Mouse (Mus musculus): ENCODE measurements at regions not wholly inside any gene's neighbourhood (a gene's known extent, or its start where the extent isn't known, plus 50 kb on each side); places are given as distances from the start of the nearest gene placed in this dataset.

DNA sequence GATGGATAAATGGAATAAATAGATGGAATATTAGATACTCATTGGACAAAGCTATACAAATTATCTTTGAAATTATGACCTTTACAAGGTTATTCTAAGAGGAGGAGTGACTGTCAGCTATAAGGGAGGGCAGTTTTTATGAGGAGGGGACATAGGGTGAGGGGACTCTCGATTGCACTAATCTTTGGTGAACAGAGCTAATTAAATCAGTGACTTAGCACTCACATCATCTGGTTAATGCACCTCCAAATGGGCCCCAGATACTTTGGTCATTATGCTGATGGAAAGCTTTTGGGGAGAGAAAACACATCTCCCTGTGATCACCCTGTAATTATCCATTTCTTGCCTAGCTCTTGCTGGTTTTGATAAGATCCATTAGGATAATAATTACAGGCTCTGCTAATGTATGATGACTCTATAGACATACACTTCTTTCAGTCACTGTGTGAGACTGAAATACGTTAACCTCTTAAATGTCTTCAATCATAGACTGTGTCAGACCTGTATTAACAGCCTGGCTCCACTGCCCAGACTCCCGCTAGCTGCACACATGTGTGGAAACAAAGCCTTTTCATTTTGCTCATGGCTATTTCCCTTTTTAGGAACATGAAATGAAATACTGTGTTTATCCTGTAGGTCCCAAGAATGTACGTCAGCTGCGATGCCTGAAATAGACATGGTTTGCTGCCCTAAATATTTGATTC is 229.2 kb upstream of the Trib2 start:
- no peak overlapping the region for H3K4me2 ChIP-seq (ENCODE audit: low read length)
- no peak overlapping the region for H3K4me3 ChIP-seq (ENCODE audit: low read depth, low read length)
- no peaks in the 10 kb centered on the region for H3K9me3 ChIP-seq (replicated peaks; ENCODE audit: control insufficient read depth, low read length)
- H3K27ac ChIP-seq (ENCODE audit: low read depth, low read length): no peak overlapping the region
- H3K4me1 ChIP-seq (ENCODE audit: control insufficient read depth, insufficient read depth, low read length): no peaks in the 10 kb centered on the region
- DNase-seq (ENCODE audit: low spot score): peak; percentile 49
- H3K36me3 ChIP-seq (ENCODE audit: control insufficient read depth, insufficient read depth, low read length): no peaks in the 10 kb centered on the region
- H3K9ac ChIP-seq (ENCODE audit: low read length): no peak overlapping the region
- 39% methylated on average over 5 of the region's 5 CpGs for WGBS
- ATAC-seq: peak; percentile 85
- H3K27me3 ChIP-seq (replicated peaks; ENCODE audit: control insufficient read depth, insufficient read depth, low read length): no peaks in the 10 kb centered on the region

DNA sequence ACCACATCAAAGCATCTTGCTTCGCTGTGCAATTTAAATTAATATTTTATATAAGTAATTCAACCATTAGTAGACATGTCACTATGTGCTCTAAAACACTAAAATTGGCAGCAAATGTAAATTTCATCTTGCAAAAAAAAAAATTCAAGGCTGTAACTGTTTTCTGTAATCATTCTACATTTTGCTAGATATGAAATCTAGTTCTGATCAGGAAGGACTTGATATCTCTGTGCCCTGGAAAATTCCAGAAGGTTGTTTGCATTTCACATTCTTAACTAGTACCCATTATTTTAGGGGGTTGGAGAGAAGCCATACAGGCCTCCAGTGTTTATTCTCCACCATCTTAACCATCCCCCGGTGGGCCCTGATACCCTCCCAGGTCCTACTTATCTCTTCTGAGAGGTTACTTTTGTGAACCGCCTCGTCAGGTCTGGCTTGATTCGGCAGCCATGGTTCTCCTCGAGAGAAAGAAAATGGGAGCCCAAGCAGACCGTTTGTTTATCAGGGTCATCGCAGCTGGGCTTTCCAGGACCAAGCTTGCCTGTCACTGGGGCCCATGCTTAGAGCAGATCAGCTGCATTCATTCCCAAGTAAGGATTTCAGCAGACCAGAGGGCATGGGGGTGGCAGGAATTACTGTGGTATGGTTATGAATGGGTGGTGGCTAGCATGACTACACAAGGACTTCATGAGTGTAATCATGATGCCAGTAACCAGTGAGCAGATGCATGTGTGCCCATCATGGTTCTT is 226.9 kb upstream of the Trib2 start:
- H3K4me3 ChIP-seq (ENCODE audit: low read depth, low read length): no peak overlapping the region
- WGBS: 89% methylated on average over 8 of the region's 8 CpGs
- no peak overlapping the region for H3K9ac ChIP-seq (ENCODE audit: low read length)
- no peaks in the 10 kb centered on the region for H3K36me3 ChIP-seq (ENCODE audit: control insufficient read depth, insufficient read depth, low read length)
- H3K4me2 ChIP-seq (ENCODE audit: low read length): no peak overlapping the region
- no peaks in the 10 kb centered on the region for H3K9me3 ChIP-seq (replicated peaks; ENCODE audit: control insufficient read depth, low read length)
- ATAC-seq (no peak), DNase-seq (ENCODE audit: low spot score) (no peak)
- no peak overlapping the region for H3K27ac ChIP-seq (ENCODE audit: low read depth, low read length)
- H3K27me3 ChIP-seq (replicated peaks; ENCODE audit: control insufficient read depth, insufficient read depth, low read length): no peaks in the 10 kb centered on the region
- no peaks in the 10 kb centered on the region for H3K4me1 ChIP-seq (ENCODE audit: control insufficient read depth, insufficient read depth, low read length)

DNA sequence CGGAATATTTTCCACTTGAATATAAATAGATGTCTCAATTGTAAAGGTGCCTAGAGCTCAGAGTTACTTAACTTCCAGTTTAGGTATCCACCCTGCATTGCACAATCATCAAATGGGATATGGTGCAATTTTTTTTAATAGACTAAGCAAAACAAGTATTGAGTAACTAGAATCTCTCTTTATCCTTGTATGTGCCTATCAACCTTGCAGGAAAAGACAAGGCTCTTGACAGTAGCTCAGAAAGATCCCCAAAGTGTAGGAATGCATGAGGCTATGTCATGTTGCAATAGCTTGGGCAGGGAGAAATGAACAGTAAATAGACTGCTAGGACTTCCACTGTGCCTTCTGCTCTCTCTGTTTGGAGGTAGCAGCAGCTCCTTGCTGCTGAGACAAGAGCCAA is 225.6 kb upstream of the Trib2 start:
- H3K27me3 ChIP-seq (replicated peaks; ENCODE audit: control insufficient read depth, insufficient read depth, low read length): no peaks in the 10 kb centered on the region
- H3K9me3 ChIP-seq (replicated peaks; ENCODE audit: control insufficient read depth, low read length): no peaks in the 10 kb centered on the region
- no peak overlapping the region for H3K27ac ChIP-seq (ENCODE audit: low read depth, low read length)
- H3K4me1 ChIP-seq (ENCODE audit: control insufficient read depth, insufficient read depth, low read length): no peaks in the 10 kb centered on the region
- H3K36me3 ChIP-seq (ENCODE audit: control insufficient read depth, insufficient read depth, low read length): no peaks in the 10 kb centered on the region
- no peak for DNase-seq (ENCODE audit: low spot score)
- 94% methylated on average over 1 of the region's 1 CpGs for WGBS
- no peak overlapping the region for H3K4me2 ChIP-seq (ENCODE audit: low read length)
- no peak for ATAC-seq
- no peak overlapping the region for H3K4me3 ChIP-seq (ENCODE audit: low read depth, low read length)
- H3K9ac ChIP-seq (ENCODE audit: low read length): no peak overlapping the region

DNA sequence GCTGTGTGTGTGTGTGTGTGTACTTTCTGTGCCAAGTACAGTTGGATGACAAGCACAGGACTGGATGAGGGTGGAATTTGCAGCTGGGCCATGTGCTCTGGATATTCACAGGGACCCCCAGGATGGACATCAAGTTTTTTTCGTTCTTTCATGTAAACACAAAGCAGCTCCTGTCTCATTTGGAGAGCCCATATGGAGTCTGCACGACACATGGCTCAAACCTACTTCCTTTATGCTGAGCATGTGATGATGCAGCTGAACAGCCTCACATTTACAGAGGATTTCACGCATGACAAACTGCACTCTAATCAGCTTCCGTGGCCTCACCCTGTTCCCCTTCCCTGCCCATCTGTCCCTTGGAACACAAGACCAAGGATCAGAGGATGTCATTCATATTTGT is 224.4 kb upstream of the Trib2 start:
- Histone ChIP-seq H3K4me1 (ENCODE audit: control insufficient read depth, insufficient read depth, low read length) (no peaks in the 10 kb centered on the region), H3K36me3 (ENCODE audit: control insufficient read depth, insufficient read depth, low read length) (no peaks in the 10 kb centered on the region), H3K9me3 (replicated peaks; ENCODE audit: control insufficient read depth, low read length) (no peaks in the 10 kb centered on the region), H3K27ac (ENCODE audit: low read depth, low read length) (no peak overlapping the region), H3K9ac (ENCODE audit: low read length) (no peak overlapping the region), H3K27me3 (replicated peaks; ENCODE audit: control insufficient read depth, insufficient read depth, low read length) (no peaks in the 10 kb centered on the region), H3K4me2 (ENCODE audit: low read length) (no peak overlapping the region), H3K4me3 (ENCODE audit: low read depth, low read length) (no peak overlapping the region)
- ATAC-seq (no peak), DNase-seq (ENCODE audit: low spot score) (peak; percentile 13)
- WGBS: 30% methylated on average over 4 of the region's 4 CpGs

DNA sequence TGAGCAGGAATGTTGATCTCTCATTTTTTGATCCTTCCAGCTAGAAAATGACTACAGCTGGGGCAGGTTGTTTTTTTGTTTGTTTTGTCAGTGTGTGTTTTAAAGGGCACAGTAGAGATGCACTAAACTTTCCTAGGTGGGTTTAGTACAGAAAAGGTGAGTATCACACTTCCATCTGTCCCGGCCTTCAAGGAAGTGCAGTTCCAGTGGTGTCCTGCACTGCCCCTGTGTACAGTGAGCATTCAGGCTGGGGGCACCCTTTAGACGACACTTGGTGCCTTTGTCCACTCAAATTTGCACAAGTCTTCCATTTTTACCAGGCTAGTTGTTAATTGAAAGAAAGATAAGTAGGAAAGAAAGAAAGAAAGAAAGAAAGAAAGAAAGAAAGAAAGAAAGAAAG is 218.8 kb upstream of the Trib2 start:
- Histone ChIP-seq H3K27ac (ENCODE audit: low read depth, low read length) (no peak overlapping the region), H3K36me3 (ENCODE audit: control insufficient read depth, insufficient read depth, low read length) (no peaks in the 10 kb centered on the region), H3K4me3 (ENCODE audit: low read depth, low read length) (no peak overlapping the region), H3K27me3 (replicated peaks; ENCODE audit: control insufficient read depth, insufficient read depth, low read length) (no peaks in the 10 kb centered on the region), H3K9me3 (replicated peaks; ENCODE audit: control insufficient read depth, low read length) (no peaks in the 10 kb centered on the region), H3K9ac (ENCODE audit: low read length) (no peak overlapping the region), H3K4me1 (ENCODE audit: control insufficient read depth, insufficient read depth, low read length) (no peaks in the 10 kb centered on the region), H3K4me2 (ENCODE audit: low read length) (no peak overlapping the region)
- 43% methylated on average over 2 of the region's 2 CpGs for WGBS
- DNase-seq (ENCODE audit: low spot score) (no peak), ATAC-seq (no peak)

DNA sequence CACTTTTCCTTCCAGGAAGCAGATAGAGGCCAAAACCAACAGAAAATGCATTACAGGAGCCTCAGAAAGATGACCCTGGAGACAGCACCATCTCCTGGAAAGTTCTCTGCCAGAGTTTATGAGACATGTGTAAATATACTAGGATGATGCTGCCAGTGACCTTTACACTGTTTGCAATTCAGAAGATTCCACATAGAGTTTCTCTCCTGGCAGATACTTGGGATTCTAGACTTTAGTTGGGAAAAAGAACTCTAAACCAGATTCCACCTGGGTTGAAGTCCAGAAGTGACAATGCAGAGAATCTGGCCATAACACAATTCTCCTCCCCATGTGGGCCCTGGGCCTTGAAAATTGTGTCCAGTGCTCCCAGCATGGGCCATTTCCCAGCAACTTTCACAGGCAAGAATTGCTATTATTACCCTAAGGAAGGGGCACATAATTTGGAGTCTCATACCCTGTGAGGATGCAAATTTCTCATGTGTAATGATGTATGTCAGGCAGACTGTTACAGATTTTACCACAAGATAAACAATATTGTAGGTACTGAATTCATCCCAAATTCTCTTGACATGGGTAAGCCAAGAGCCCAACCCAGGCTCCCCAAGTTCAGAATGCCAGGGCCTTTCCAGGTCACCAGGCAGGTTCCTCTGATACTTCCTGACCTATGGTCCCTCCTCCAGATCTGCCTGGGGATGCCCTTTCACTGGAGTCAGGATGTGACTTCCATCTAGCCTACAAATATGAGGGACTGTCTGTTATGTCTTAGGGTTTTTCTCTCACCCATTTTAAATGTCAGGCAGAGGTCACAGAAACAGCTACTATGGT is 218.2 kb upstream of the Trib2 start:
- Histone ChIP-seq H3K27ac (ENCODE audit: low read depth, low read length) (no peak overlapping the region), H3K9ac (ENCODE audit: low read length) (no peak overlapping the region), H3K4me3 (ENCODE audit: low read depth, low read length) (no peak overlapping the region), H3K27me3 (replicated peaks; ENCODE audit: control insufficient read depth, insufficient read depth, low read length) (no peaks in the 10 kb centered on the region), H3K9me3 (replicated peaks; ENCODE audit: control insufficient read depth, low read length) (no peaks in the 10 kb centered on the region), H3K4me2 (ENCODE audit: low read length) (no peak overlapping the region), H3K36me3 (ENCODE audit: control insufficient read depth, insufficient read depth, low read length) (no peaks in the 10 kb centered on the region), H3K4me1 (ENCODE audit: control insufficient read depth, insufficient read depth, low read length) (no peaks in the 10 kb centered on the region)
- DNase-seq (ENCODE audit: low spot score) (no peak), ATAC-seq (no peak)

DNA sequence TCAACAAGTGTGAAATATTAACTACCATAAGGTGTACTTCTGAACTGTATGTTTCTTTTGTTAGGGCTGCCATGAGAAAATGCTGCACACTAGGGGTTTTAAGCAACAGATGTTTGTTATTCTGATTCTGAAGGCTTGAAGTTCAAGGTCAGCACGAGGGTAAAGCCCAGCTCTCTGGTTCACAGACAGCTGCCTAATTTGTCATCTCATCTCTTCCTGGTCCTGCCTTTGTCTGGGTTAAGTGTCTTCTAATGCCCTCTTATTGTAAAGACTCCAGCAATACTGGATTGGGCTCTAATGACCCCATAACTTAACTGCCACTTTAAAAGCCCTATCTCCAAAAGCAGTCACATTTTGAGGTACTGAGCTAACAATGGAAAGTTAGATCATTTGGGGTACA is 209.9 kb upstream of the Trib2 start:
- 8% methylated on average over 1 of the region's 1 CpGs for WGBS
- DNase-seq (ENCODE audit: low spot score) (no peak), ATAC-seq (no peak)
- Histone ChIP-seq H3K27me3 (replicated peaks; ENCODE audit: control insufficient read depth, insufficient read depth, low read length) (no peaks in the 10 kb centered on the region), H3K4me2 (ENCODE audit: low read length) (no peak overlapping the region), H3K27ac (ENCODE audit: low read depth, low read length) (no peak overlapping the region), H3K9ac (ENCODE audit: low read length) (no peak overlapping the region), H3K4me1 (ENCODE audit: control insufficient read depth, insufficient read depth, low read length) (no peaks in the 10 kb centered on the region), H3K9me3 (replicated peaks; ENCODE audit: control insufficient read depth, low read length) (no peaks in the 10 kb centered on the region), H3K4me3 (ENCODE audit: low read depth, low read length) (no peak overlapping the region), H3K36me3 (ENCODE audit: control insufficient read depth, insufficient read depth, low read length) (no peaks in the 10 kb centered on the region)

DNA sequence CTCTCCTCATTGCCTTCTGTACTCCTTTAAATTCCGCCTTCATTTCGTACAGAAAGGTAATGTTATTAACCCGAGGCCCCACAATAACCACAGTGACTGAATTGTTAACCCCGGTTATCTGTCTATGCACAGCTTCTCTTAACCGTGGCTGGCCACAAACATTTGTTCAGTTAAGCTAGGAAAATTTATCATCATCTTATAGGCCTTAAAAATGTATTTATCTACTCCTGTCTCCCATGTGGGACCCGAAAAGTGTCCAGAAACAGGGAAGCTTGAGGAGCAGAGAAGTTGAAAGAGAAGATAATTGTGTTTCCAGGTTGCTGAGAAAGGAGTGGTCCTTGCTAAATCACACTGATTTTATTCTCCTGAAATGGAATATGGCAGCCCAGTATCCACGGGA is 206.6 kb upstream of the Trib2 start:
- H3K27ac ChIP-seq (ENCODE audit: low read depth, low read length): no peak overlapping the region
- WGBS: 86% methylated on average over 7 of the region's 7 CpGs
- H3K36me3 ChIP-seq (ENCODE audit: control insufficient read depth, insufficient read depth, low read length): no peaks in the 10 kb centered on the region
- H3K9ac ChIP-seq (ENCODE audit: low read length): no peak overlapping the region
- DNase-seq (ENCODE audit: low spot score) (no peak), ATAC-seq (no peak)
- H3K4me2 ChIP-seq (ENCODE audit: low read length): no peak overlapping the region
- H3K9me3 ChIP-seq (replicated peaks; ENCODE audit: control insufficient read depth, low read length): no peaks in the 10 kb centered on the region
- H3K4me3 ChIP-seq (ENCODE audit: low read depth, low read length): no peak overlapping the region
- no peaks in the 10 kb centered on the region for H3K4me1 ChIP-seq (ENCODE audit: control insufficient read depth, insufficient read depth, low read length)
- H3K27me3 ChIP-seq (replicated peaks; ENCODE audit: control insufficient read depth, insufficient read depth, low read length): no peaks in the 10 kb centered on the region

Measured in forebrain, embryonic 14.5 days (tissue).